Mouse (Mus musculus) lung, adult 2 months (tissue): ENCODE measurements around the gene Ppp1r15b. TPM values are rescaled to one million over a fixed set of nuclear protein-coding genes. Genes with fewer than 3 reads are reported as not detected.

Experiments used
- DNase-seq: peaks from one replicate; pipeline ENCODE4 v3.0.0; 2022
- H3K4me1 ChIP-seq: fragments of 200-500 bp; 2 replicates; pipeline ENCODE4 v1.6.1; 2011; ENCODE audit warnings: low read length; ENCODE audit not compliant: control insufficient read depth, insufficient read depth
- H3K4me3 ChIP-seq: fragments of 200-500 bp; replicated peaks from 2 replicates; pipeline ENCODE3; 2011; ENCODE audit warnings: low read depth, mild to moderate bottlenecking, control low read depth, low read length; ENCODE audit errors: extremely low read depth
- CTCF ChIP-seq: fragments of 200-500 bp; IDR thresholded peaks from 2 replicates; pipeline ENCODE4 v1.5.1; 2011; ENCODE audit warnings: mild to moderate bottlenecking, low read length, control low read depth; ENCODE audit not compliant: insufficient read depth
- POLR2A ChIP-seq: fragments of 200-500 bp; IDR thresholded peaks from 2 replicates; pipeline ENCODE4 v1.6.1; 2011; ENCODE audit warnings: low read depth, mild to moderate bottlenecking, control low read depth, low read length, borderline replicate concordance; ENCODE audit errors: extremely low read depth
- WGBS: fragments of 180-500 bp; shearing (Covaris S2); methylation state at CpG from one replicate; pipeline ENCODE4 v1.1.7; 2018; 5-methylcytosine and 5-hydroxymethylcytosine counted together
- polyA plus RNA-seq: library from polyadenylated mRNA; depleted of rRNA; stranded (reverse); fragments of >200 nt; gene quantifications from 2 replicates; pipeline ENCODE4 v1.2.3, GENCODE M21; 2012; rRNA removed

Gene Ppp1r15b
- 24.2 and 26.5 TPM in 2 replicates for polyA plus RNA-seq

DNA sequence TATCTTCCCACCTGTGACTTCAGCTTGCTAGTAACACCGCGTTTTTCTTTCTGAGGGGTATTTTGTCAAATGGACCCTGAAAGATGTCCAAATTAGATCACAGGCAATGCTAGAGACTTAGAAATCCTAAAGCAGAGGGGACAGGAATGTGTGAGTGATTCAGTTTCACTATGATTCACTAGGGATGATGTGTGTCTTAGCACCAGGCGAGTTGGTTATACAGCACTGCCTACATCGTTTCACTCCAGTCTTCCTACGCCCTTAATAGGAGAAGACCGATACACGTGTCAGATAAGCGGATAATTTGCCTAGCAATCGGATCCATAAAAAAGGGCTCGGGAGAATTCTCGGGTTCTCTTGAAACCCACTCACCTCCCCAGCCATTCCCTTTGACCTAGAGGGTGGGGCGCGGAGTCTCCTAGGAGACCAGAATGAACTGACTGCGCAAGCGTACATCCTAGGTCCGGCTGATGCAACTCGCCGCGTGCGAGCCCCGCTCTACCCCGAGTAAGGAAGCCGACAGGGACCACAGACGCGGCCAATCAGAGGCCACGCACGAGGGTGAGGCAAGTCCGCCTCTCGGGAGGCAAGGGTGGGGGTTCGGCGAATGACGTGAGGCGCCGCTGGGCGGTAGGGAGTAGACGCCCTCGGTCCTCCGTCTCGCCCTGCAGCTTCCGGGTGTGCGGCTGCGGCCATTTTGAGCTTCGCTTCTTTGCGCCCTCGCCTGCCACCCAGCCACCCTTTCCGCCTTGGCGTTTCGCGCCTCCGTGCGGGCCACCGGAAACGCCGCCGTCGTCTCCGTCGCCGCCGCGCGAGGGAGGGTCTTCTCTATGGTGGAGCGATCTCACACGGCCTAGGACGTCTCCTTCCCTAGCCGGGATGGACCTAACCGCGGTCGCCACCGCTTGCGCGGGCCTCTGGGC lies at the start of gene Ppp1r15b:
Ppp1r15b (plus strand) TSS at position 506 of the 923 bp plus-strand sequence.
- Histone ChIP-seq H3K4me3 (peak within 1 kb of the TSS; percentile 84), H3K4me1 (peaks cover 11% of the 10 kb centered on the region)
- TF ChIP-seq POLR2A (peak; percentile 84; the same call in 1 of the 2 replicates), CTCF (no peak)
- under 1% methylated on average over 72 of the region's 72 CpGs for WGBS
- DNase-seq: peak; percentile 96

DNA sequence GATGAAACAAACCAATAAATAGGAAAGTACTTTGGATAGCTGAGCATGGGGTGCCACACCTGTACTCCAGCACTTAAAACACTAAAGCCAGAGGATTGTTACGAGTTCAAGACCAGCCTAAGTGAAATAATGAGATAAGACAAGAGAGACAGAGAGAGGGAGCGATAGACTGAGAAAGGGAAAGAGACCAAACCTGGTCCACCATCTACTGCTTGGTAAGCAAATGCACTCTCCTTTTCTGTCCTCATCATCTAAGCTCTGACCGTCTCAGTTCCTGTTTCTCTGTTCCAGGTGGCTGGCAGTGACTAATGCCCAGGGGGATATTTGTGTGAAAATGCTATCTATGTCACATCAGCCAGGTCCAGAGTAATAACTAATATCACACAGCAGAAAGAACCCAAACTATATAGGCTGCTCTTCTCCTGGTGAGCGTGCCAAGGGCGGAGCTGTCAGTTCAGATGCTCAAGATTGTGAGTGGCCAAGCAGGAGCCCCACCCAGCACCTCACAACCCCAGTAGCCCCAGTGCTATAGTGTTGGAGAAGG lies 47.9 kb upstream of the Ppp1r15b start:
- DNase-seq: no peak
- no peak overlapping the region for H3K4me3 ChIP-seq
- WGBS: 80% methylated on average over 5 of the region's 5 CpGs
- H3K4me1 ChIP-seq: peaks cover 7% of the 10 kb centered on the region; the same call in 1 of the 2 replicates
- TF ChIP-seq POLR2A: no peak
- TF ChIP-seq CTCF: no peak

GRCm38 (mm10) chr1:133083942-133084625 lies 46.9 kb upstream of the Ppp1r15b start:
- DNase-seq: peak; percentile 68
- WGBS: 37% methylated on average over 11 of the region's 11 CpGs
- H3K4me3 ChIP-seq: no peak overlapping the region
- TF ChIP-seq CTCF: no peak
- TF ChIP-seq POLR2A: no peak
- peaks cover 7% of the 10 kb centered on the region; the same call in 1 of the 2 replicates for H3K4me1 ChIP-seq

GRCm38 (mm10) chr1:133084708-133085416 lies 46.1 kb upstream of the Ppp1r15b start:
- H3K4me3 ChIP-seq: no peak overlapping the region
- DNase-seq: no peak
- WGBS: 75% methylated on average over 14 of the region's 14 CpGs
- H3K4me1 ChIP-seq: peaks cover 7% of the 10 kb centered on the region; the same call in 1 of the 2 replicates
- TF ChIP-seq CTCF (no peak), POLR2A (no peak)

DNA sequence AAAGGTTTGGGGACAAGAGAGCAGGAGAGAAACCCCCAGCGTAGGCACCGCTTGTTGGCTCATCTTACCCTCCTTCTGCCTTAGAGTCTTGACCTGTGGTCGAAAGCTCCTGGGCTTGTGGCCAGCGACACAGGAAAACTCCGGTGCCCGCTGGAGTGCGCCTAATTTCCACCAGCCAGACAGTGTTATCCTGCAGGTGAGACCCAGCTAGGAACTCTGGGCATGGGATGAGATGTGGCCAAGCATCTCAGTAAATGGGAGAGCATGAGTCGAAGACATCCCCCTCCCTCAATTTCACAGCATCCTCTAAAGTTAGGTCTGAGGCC lies 45.6 kb upstream of the Ppp1r15b start:
- H3K4me1 ChIP-seq: peaks cover 7% of the 10 kb centered on the region; the same call in 1 of the 2 replicates
- TF ChIP-seq POLR2A (no peak), CTCF (no peak)
- H3K4me3 ChIP-seq: no peak overlapping the region
- no peak for DNase-seq
- 77% methylated on average over 8 of the region's 8 CpGs for WGBS

DNA sequence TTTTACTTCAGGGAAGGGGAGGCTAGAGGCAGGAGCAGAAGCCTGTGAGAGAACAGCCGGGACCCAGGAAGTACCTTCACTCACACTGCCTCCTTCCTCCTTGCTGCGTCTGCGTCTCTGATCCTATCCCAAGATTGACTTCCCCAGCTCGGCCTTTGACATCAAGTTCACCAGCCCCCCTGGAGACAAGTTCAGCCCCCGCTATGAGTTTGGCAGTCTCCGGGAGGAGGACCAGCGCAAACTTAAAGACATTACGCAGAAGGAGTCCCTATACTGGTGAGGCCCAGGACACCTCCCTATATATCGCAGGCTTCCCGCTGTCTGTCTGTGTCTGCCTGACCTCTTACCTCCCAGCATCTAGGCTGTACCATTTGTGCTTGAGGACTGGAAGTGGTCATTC lies 44.1 kb upstream of the Ppp1r15b start:
- no peak for TF ChIP-seq CTCF
- no peak for TF ChIP-seq POLR2A
- 89% methylated on average over 10 of the region's 10 CpGs for WGBS
- Histone ChIP-seq H3K4me1 (peaks cover 7% of the 10 kb centered on the region; the same call in 1 of the 2 replicates), H3K4me3 (no peak overlapping the region)
- DNase-seq: no peak

- Histone ChIP-seq H3K4me3 (no peak overlapping the region), H3K4me1 (peaks cover 11% of the 10 kb centered on the region; the same call in 1 of the 2 replicates)
- no peak for DNase-seq
- TF ChIP-seq CTCF (peak; percentile 85), POLR2A (no peak)
- WGBS: 44% methylated on average over 7 of the region's 7 CpGs
Measured at GRCm38 (mm10) chr1:133087206-133087905, 43.6 kb upstream of the Ppp1r15b start.

GRCm38 (mm10) chr1:133088196-133088595 lies 42.7 kb upstream of the Ppp1r15b start:
- no peak for DNase-seq
- WGBS: 86% methylated on average over 10 of the region's 10 CpGs
- Histone ChIP-seq H3K4me3 (no peak overlapping the region), H3K4me1 (peaks cover 9% of the 10 kb centered on the region; the same call in 1 of the 2 replicates)
- TF ChIP-seq POLR2A: no peak
- no peak for TF ChIP-seq CTCF
